Mouse (Mus musculus) hindbrain, embryonic 10.5 days (tissue): ENCODE results near the gene Gm26741. TPM values are rescaled to one million over a fixed set of nuclear protein-coding genes. Genes with fewer than 3 reads are reported as not detected.

Source experiments
- DNase-seq: peaks from one replicate; pipeline ENCODE4 v3.0.0-alpha.2; 2017; ENCODE audit warnings: low spot score
- H3K27ac ChIP-seq: fragments of 300-500 bp; sonication (generic); 2 replicates; pipeline ENCODE4 v1.5.1; 2016; ENCODE audit warnings: mild to moderate bottlenecking, moderate library complexity
- H3K27me3 ChIP-seq: fragments of 300-500 bp; sonication (generic); 2 replicates; pipeline ENCODE4 v1.6.1; 2016; ENCODE audit warnings: mild to moderate bottlenecking; ENCODE audit not compliant: poor library complexity, insufficient read depth, severe bottlenecking
- H3K36me3 ChIP-seq: fragments of 300-500 bp; sonication (generic); 2 replicates; pipeline ENCODE4 v1.6.1; 2016; ENCODE audit warnings: mild to moderate bottlenecking, moderate library complexity
- H3K4me1 ChIP-seq: fragments of 300-500 bp; sonication (generic); replicated peaks from 2 replicates; pipeline ENCODE4 v1.6.1; 2016; ENCODE audit warnings: mild to moderate bottlenecking
- H3K4me3 ChIP-seq: fragments of 300-500 bp; sonication (generic); 2 replicates; pipeline ENCODE4 v1.5.1; 2016; ENCODE audit warnings: mild to moderate bottlenecking, moderate library complexity
- H3K9me3 ChIP-seq: fragments of 300-500 bp; sonication (generic); 2 replicates; pipeline ENCODE4 v1.6.1; 2016; ENCODE audit warnings: mild to moderate bottlenecking, moderate library complexity
- WGBS: fragments of 180-500 bp; shearing (Covaris S2); methylation state at CpG from one replicate; pipeline ENCODE4 v1.1.7; 2016; 5-methylcytosine and 5-hydroxymethylcytosine counted together
- polyA plus RNA-seq: library from polyadenylated mRNA; unstranded; fragments of >200 nt; fragmentation: Nextera tagmentation; extraction: Ambion mirVana; gene quantifications from 2 replicates; pipeline ENCODE4 v1.2.1, GENCODE M21; 2016

Gm26741 gene
- polyA plus RNA-seq, 1 experiment from 2014 or later, result not detected

- H3K9me3 ChIP-seq, result no peaks in the 10 kb centered on the region
- H3K4me1 ChIP-seq, result peaks cover 24% of the 10 kb centered on the region
- H3K27me3 ChIP-seq, result no peaks in the 10 kb centered on the region
- H3K36me3 ChIP-seq, result no peaks in the 10 kb centered on the region
- H3K4me3 ChIP-seq, result no peak overlapping the region
- 96% methylated on average over 2 of the region's 2 CpGs for WGBS
- H3K27ac ChIP-seq, result no peak overlapping the region
- no peak for DNase-seq
Observed at GRCm38 (mm10) chr10:52377813-52378212, 19.2 kb downstream of the Gm26741 start.

- WGBS, result under 1% methylated on average over 19 of the region's 19 CpGs
- H3K36me3 ChIP-seq, result no peaks in the 10 kb centered on the region
- peak overlapping the region; percentile 94 for H3K4me3 ChIP-seq
- peak overlapping the region; percentile 97 for H3K27ac ChIP-seq
- H3K27me3 ChIP-seq, result no peaks in the 10 kb centered on the region
- H3K4me1 ChIP-seq, result peaks cover 26% of the 10 kb centered on the region
- no peak for DNase-seq
- no peaks in the 10 kb centered on the region for H3K9me3 ChIP-seq
Observed at GRCm38 (mm10) chr10:52381321-52381801, 22.8 kb downstream of the Gm26741 start.

DNA sequence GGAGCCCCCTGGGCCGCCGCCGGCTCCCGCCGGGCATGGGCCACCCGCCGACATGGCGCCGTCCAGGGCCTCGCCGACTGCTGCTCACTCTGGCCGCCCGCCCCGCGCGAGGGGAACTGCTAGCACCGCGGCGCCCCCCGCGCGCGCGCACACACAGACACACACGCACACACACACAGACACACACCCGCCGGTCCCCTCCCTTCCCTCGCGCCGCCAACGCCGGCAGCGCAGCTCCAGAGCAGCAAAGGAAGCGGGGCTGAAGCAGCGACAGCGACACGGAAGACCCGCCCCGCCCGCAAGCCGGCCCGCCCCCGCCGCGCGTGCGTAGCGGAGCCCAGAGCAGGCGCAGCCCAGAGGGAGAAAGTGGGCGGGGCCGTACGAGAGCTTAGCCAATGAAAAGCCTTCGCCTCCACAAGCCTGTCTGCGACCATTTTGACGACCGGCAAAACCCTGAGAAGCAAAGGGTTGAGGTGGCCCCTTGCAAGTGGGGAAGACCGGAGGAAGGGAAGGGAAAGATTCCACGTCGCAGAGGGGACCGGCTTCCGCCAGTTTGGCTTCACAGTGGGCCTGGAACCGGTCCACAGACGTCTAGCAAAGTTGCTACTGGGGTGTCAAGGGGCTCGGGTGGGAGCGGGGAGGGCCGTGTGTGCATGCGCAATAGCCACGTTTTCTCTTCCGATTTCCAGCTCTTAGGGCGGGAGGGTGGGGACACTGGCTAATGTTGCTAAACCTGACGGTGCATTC is 23.5 kb downstream of the Gm26741 start, which contains the start of gene Gopc:
Gene Gopc (minus strand): TSS at position 280 of the 747 bp plus-strand sequence.
- no peaks in the 10 kb centered on the region for H3K27me3 ChIP-seq
- peak within 1 kb of the TSS; percentile 97 for H3K27ac ChIP-seq
- H3K36me3 ChIP-seq, result no peaks in the 10 kb centered on the region
- peaks cover 26% of the 10 kb centered on the region for H3K4me1 ChIP-seq
- peak within 1 kb of the TSS; percentile 94 for H3K4me3 ChIP-seq
- no peaks in the 10 kb centered on the region for H3K9me3 ChIP-seq
- peak; percentile 96 for DNase-seq
- WGBS, result under 1% methylated on average over 68 of the region's 71 CpGs

GRCm38 (mm10) chr10:52383022-52383421 is 24.5 kb downstream of the Gm26741 start:
- Histone ChIP-seq H3K4me1 (peaks cover 26% of the 10 kb centered on the region), H3K27me3 (no peaks in the 10 kb centered on the region), H3K9me3 (no peaks in the 10 kb centered on the region), H3K4me3 (peak overlapping the region; percentile 94), H3K36me3 (no peaks in the 10 kb centered on the region), H3K27ac (peak overlapping the region; percentile 97; the same call in 1 of the 2 replicates)
- DNase-seq, result no peak
- WGBS, result 87% methylated on average over 6 of the region's 6 CpGs

GRCm38 (mm10) chr10:52383522-52383921 is 25.0 kb downstream of the Gm26741 start:
- H3K4me1 ChIP-seq, result peaks cover 26% of the 10 kb centered on the region
- 94% methylated on average over 1 of the region's 1 CpGs for WGBS
- no peaks in the 10 kb centered on the region for H3K9me3 ChIP-seq
- no peak for DNase-seq
- no peaks in the 10 kb centered on the region for H3K27me3 ChIP-seq
- no peak overlapping the region for H3K4me3 ChIP-seq
- no peak overlapping the region for H3K27ac ChIP-seq
- H3K36me3 ChIP-seq, result no peaks in the 10 kb centered on the region

GRCm38 (mm10) chr10:52384823-52385610 is 26.4 kb downstream of the Gm26741 start:
- WGBS, result 49% methylated on average over 8 of the region's 8 CpGs
- Histone ChIP-seq H3K27ac (no peak overlapping the region), H3K36me3 (no peaks in the 10 kb centered on the region), H3K4me3 (no peak overlapping the region), H3K27me3 (no peaks in the 10 kb centered on the region), H3K4me1 (peaks cover 16% of the 10 kb centered on the region), H3K9me3 (no peaks in the 10 kb centered on the region)
- DNase-seq, result peak; percentile 31

DNA sequence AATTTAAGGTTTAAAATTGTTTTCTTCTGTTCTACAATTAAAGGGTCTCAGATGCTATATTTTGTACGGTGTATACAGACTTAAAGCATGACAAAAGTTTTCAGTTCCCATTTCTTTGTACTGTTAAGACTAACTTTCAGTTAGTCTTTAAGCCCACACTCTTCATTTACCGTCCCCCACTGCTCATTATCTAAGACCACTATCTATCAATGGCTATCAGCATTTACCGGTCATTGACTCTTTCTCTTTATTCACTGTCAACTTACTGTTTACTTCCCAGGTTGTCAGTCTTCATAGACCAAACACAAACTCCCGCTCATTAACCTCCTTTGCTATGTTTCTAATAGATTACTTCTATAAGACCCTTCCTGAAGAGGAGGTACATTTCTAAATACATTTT is 28.6 kb downstream of the Gm26741 start:
- no peak for DNase-seq
- H3K4me1 ChIP-seq, result peaks cover 3% of the 10 kb centered on the region
- no peaks in the 10 kb centered on the region for H3K9me3 ChIP-seq
- H3K27ac ChIP-seq, result no peak overlapping the region
- H3K4me3 ChIP-seq, result no peak overlapping the region
- H3K36me3 ChIP-seq, result no peaks in the 10 kb centered on the region
- no peaks in the 10 kb centered on the region for H3K27me3 ChIP-seq
- 81% methylated on average over 4 of the region's 4 CpGs for WGBS

DNA sequence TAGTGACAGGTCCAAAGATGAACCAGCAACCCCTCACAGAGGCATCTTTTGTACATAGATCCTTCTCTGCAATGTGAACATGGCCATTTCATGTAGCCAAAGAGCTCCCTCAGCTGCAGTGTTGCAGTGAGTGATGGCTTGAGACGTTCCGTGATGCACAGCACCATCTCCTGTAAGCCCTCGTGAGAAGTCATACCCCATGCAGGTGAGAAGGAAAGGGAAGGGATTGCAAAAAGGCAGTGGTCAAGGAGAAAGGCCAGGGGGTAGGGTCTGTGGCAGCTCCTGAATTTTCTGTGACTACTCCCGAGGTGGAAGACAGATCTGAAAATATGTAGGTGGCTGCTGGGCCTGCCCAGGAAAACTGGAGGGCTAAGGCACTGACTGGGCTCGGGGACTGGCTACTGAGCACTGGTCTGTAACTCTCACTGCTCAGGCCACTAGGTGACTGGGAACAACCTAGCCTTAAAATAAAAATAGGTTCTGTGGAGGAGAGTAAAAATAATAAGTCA is 30.4 kb downstream of the Gm26741 start, which contains the start of gene Nepn:
Gene Nepn (plus strand): TSS at position 51 of the 509 bp plus-strand sequence.
- no peaks in the 10 kb centered on the region for H3K4me1 ChIP-seq
- no peaks in the 10 kb centered on the region for H3K27me3 ChIP-seq
- no peak within 1 kb of the TSS for H3K4me3 ChIP-seq
- no peak within 1 kb of the TSS for H3K27ac ChIP-seq
- no peak for DNase-seq
- H3K36me3 ChIP-seq, result no peaks in the 10 kb centered on the region
- H3K9me3 ChIP-seq, result no peaks in the 10 kb centered on the region
- 76% methylated on average over 5 of the region's 5 CpGs for WGBS

DNA sequence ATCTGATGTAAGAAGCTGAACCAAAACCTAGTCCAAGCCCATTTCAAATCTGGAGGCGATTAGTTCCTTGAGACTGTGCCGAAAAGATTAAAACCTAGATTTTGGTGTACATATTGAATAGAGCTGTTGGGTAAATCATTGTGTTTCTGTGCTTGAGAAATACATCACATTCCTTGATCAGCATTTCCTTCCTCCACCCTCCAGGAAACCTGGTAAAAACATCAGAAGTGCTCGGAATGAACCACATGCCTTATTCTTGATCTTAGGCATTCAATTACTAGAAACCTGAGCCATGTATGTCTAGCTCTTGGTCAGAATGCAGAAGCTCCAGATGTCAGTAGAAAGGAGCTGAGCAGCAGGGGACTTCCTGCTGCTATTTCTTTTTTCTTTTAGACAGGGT is 30.9 kb downstream of the Gm26741 start:
- H3K4me3 ChIP-seq, result no peak overlapping the region
- no peaks in the 10 kb centered on the region for H3K27me3 ChIP-seq
- no peak overlapping the region for H3K27ac ChIP-seq
- H3K9me3 ChIP-seq, result no peaks in the 10 kb centered on the region
- H3K4me1 ChIP-seq, result no peaks in the 10 kb centered on the region
- no peaks in the 10 kb centered on the region for H3K36me3 ChIP-seq
- WGBS, result 74% methylated on average over 3 of the region's 3 CpGs
- DNase-seq, result no peak

DNA sequence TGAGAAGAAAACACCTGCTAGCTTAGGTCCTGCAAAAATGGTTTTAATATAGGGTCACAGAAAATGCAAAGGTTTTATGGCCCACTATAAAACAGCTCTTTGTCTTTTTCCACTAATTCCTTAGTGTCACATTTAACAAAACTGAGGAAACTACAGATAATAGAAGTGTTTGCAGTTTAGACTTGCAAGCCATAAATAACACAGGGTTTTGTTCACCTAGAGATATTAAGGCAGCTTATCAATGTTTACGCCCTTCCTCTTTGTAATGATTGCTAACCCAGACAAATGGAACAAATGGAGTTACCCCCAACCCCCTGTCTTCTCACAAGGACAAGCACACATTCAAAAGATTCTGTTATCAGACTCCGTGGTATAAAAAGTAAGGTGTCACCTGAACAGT is 32.6 kb downstream of the Gm26741 start:
- WGBS, result 79% methylated on average over 2 of the region's 2 CpGs
- Histone ChIP-seq H3K27ac (no peak overlapping the region), H3K27me3 (no peaks in the 10 kb centered on the region), H3K4me1 (no peaks in the 10 kb centered on the region), H3K9me3 (no peaks in the 10 kb centered on the region), H3K4me3 (no peak overlapping the region), H3K36me3 (no peaks in the 10 kb centered on the region)
- no peak for DNase-seq

- H3K4me3 ChIP-seq, result no peak overlapping the region
- H3K27ac ChIP-seq, result no peak overlapping the region
- 87% methylated on average over 3 of the region's 3 CpGs for WGBS
- no peaks in the 10 kb centered on the region for H3K27me3 ChIP-seq
- no peaks in the 10 kb centered on the region for H3K36me3 ChIP-seq
- no peak for DNase-seq
- H3K4me1 ChIP-seq, result no peaks in the 10 kb centered on the region
- H3K9me3 ChIP-seq, result no peaks in the 10 kb centered on the region
Observed at GRCm38 (mm10) chr10:52396647-52397046, 38.1 kb downstream of the Gm26741 start.

DNA sequence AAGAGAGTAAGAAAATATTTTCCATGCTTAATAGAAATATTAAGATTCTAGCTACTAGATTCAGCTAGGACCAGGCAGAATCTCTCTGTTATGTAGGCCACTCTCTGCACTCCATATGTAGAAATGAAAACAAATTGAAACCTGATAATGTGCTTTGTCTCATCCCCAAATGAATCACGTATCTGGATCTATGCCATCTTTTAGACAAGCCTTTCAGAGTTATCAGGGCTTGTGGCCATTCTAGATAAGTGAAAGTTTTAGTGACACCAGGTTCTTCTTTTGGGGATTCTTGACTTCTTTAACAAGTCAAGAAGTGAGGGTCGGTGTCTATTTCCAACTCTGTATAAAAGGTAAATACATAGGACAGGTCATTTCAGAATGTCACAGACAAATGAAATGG is 40.1 kb downstream of the Gm26741 start:
- no peak overlapping the region for H3K4me3 ChIP-seq
- no peaks in the 10 kb centered on the region for H3K27me3 ChIP-seq
- no peaks in the 10 kb centered on the region for H3K36me3 ChIP-seq
- no peak for DNase-seq
- no peaks in the 10 kb centered on the region for H3K4me1 ChIP-seq
- WGBS, result 88% methylated on average over 2 of the region's 2 CpGs
- H3K27ac ChIP-seq, result no peak overlapping the region
- no peaks in the 10 kb centered on the region for H3K9me3 ChIP-seq

DNA sequence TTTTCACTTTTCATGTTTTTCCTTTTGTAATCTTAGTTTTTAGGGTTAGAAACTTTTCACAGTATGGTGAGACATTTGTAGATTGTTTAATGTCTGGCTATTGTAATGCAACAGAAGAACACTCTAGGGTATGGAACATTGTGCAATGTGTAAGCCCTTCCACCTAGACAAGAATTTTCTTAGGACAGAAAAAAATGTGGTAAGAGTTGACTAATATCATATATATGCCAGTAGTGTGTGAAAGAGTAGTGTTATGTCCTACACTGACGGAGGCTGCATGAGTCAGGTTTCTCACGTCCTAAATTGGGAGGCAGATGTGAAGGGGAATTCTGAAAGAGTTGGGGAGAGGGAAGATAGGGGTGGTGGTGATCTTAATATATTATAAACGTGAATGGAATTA is 41.2 kb downstream of the Gm26741 start:
- Histone ChIP-seq H3K27me3 (no peaks in the 10 kb centered on the region), H3K4me3 (no peak overlapping the region), H3K9me3 (no peaks in the 10 kb centered on the region), H3K4me1 (no peaks in the 10 kb centered on the region), H3K36me3 (no peaks in the 10 kb centered on the region), H3K27ac (no peak overlapping the region)
- no peak for DNase-seq
- WGBS, result 69% methylated on average over 3 of the region's 3 CpGs
